Mouse (Mus musculus): ENCODE measurements around the gene Ccs.
A peak's percentile ranks its signal among the peaks of the same experiment; 100 is the strongest.
"Not testable (repeated sequence)": the region's sequence is repeated elsewhere in the genome, so short reads cannot be mapped to it uniquely, and the experiment has no call there.

Ccs gene

DNA sequence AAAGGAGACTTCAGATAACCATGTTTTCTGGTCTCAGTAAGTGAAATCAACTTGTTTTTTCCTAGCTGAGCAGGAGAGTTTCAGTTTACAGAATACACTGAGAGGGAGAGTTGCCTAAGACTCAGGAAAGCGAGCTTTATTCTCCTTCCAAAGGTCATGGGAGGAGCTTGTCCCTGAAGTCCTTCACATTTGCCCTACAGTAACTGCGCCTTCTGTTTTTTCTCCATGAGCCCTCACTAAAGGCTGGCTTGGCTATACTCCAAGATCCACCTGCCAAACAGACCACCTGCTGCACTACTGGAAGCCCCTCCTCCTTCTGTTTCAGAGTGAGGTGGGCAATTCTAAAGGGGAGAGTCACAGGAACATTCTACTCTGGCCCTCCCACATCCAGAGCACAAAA, 3.0 kb downstream of the Ccs start:
- DNase-seq (ENCODE audit: low spot score in 2 of 2), result no peak

DNA sequence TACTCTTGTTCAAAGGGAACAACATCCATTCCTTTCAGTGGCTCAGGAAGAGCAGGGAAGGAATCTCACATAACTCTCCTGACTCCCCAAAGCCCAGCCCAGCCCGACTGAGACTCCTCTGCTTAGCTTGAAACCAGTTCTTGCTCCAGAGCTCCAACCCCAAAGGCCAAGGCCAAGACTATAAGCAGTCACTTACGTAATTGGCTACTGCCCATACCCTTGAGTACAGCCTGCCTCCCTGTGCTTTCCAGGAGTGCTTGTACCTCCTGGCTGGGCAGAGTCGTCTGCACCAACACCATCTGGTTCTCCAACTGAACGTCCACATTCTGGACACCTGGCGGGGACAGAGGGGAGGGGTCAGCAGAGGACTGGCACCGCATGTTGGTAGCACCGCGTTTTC, 5.2 kb downstream of the Ccs start:
- no peak for DNase-seq (ENCODE audit: low spot score in 2 of 2)

- no peak for DNase-seq (ENCODE audit: low spot score in 2 of 2)
Measured at GRCm38 (mm10) chr19:4829156-4829555, 10.0 kb downstream of the Ccs start.

DNA sequence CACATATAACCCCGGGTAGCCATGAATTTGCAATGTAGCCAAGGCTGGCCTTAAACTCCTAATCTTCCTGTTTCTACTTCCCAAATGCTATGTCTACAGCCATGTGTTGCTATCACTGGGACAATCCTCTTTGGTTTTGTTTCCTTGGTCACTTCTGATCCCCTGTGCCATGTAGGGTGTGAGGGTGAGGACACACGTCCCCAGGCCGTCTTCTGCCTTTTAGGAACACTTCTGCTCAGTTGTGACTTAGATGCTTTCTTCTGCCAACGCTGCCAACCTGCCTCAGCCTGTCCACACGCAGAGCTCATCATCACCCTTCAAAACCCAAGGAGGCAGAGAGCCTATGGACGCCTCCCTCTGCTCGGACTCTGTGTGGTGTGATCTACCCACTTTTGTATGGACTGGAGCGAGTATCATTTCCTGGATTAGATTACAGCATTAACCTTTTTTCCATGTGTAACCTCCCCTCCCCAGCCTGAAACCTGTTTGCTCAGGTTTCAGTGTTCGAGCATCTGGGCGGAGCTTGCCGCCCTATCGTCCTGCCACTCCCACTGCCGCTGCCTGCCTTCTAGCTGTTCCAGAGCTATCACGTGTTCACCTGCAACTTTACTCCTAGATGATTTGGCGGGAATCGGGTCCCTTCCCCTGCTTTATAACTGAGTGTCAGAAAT, 10.6 kb downstream of the Ccs start:
- no peak for DNase-seq (ENCODE audit: low spot score in 2 of 2)

GRCm38 (mm10) chr19:4820678-4821303, 18.3 kb downstream of the Ccs start:
- DNase-seq (ENCODE audit: low spot score in 2 of 2), result peak; percentile 67 to 76

DNA sequence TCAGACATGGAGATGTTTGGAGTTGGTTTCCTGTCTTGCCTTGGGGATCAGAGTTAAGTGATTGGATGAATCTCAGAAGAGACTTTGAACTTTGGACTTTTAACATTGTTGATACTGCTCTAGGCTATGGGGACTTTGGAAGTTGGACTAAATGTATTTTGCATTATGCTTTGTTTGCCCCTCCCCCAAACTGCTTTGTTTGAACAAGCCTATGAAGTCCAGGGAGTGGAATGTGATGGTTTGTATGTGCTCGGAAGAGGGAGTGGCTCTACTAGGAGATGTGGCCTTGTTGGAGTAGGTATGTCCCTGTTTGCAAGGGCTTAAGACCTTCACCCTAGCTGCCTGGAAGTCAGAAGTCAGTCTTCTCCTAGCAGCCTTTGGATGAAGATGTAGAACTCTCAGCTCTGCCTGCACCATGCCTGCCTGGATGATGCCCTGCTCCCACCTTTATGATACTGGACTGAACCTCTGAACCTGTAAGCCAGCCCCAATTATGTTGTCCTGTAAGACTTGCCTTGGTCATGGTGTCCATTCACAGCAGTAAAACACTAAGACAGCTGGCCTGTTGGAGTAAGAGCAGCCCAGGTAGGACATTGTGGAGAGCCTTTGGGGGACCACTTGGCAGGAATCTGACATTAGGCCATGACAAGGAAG, 21.8 kb downstream of the Ccs start:
- no peak for DNase-seq (ENCODE audit: low spot score in 2 of 2)

GRCm38 (mm10) chr19:4813015-4813414, 26.1 kb downstream of the Ccs start:
- DNase-seq (ENCODE audit: low spot score in 2 of 2), result no peak

DNA sequence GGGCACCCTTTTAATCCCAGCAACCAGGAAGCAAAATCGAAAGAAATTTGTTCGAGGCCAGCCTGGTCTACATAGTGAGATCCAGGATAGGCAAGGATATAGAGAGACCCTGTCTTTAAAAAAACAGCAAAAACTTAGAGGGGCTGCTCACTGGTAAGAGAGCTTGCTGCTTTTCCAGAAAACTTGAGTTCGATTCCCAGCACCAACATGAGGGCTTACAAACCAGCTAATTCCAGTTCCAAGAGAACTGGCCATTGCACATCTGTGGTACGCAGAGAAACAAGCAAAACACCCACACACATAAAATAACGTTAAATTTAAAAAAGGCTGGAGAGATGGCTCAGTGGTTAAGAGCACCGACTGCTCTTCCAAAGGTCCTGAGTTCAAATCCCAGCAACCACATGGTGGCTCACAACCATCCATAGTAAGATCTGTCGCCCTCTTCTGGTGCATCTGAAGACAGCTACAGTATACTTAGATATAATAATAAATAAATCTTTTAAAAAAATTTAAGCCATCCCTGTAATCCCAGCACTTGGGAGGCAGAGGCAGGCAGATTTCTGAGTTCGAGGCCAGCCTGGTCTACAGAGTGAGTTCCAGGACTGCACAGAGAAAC, 26.7 kb downstream of the Ccs start:
- not testable (repeated sequence) for DNase-seq (ENCODE audit: low spot score in 2 of 2)

GRCm38 (mm10) chr19:4811909-4812242, 27.3 kb downstream of the Ccs start:
- no peak for DNase-seq (ENCODE audit: low spot score in 2 of 2)

DNA sequence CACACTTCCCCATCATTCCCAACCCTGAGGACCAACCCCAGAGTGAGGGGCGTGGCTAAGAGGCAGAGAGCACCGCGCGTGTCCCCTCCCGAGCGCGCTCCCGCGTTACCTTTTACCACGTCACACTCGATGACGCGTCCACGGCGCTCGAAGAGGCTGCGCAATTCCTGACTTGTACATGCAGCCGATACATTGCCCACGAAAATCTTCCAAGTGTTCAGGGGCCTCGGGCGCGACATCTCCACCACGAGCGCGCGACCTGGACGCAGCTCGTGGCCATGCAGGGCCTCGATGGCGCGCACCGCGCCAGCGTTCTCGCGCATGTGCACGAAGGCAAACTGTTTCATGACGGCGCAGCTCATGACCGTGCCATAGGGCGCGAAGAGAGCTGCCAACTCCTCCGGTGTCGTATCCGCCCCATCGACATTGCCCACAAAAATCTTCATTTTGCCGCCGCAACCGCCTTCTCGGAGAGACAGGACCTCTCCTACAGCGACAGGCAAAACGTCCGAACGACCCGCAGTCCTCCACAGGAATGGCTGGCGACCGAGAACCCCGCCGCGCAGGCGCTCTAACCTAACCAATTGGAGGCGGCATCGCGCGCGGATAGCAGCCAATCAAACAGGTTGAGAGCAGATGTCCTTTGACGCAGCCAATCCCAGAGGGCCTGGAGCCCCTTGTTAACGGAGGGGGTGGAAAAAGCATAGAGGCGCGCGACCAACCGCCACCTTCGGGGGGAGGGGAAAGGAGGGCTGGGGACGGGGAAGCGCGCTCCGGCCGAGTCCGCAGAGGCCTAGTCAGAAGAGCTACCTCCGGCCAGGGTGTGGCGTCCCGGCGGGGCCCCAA, 27.8 kb downstream of the Ccs start, which contains the start of the genes Gm21992 and Rbm14:
Gene Gm21992, minus strand, starts transcription at position 550 of the 846 bp plus-strand sequence.
Gene Rbm14, minus strand, starts transcription at position 572 of the 846 bp plus-strand sequence.
- DNase-seq (ENCODE audit: low spot score in 2 of 2), result peak; percentile 97

GRCm38 (mm10) chr19:4810746-4811062, 28.4 kb downstream of the Ccs start:
- DNase-seq (ENCODE audit: low spot score in 2 of 2), result no peak

DNA sequence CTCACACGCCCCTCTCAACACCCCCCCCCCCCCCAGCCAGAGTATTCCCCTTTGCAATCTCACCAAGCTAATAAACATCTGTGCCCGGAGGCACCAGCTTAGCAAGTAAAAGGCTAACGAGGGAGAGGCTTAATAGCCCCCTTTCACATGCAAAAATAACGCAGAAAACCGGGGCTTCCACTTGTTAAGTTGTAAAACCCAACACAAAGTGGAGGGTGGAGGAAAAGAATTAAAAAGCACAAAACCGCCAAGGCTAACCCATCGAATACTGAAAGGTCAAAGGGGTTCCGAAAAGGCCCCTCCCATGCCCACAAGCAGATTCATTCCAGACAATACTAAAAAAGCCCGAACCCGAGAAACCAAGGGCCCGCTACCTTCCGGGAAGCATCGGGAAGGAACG, 28.8 kb downstream of the Ccs start:
- DNase-seq (ENCODE audit: low spot score in 2 of 2), result no peak

DNA sequence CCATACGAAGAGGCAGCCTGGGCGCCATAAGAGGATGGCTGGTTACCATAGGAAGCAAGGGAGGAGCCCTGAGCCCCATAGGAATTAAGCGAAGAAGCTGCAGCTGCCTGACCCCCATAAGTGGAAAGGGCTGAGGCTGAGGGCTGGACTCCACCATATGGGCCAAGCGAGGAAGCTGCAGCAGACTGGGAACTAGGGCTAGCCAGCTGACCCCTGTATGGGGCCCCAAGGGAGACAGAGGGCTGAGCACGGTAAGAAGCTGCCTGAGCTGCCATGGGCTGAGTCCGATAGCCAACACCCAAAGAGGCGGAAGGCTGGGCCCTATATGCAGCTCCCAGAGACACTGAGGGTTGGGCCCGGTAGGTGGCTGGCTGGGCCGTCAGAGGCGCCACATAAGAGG, 35.8 kb downstream of the Ccs start:
- no peak for DNase-seq (ENCODE audit: low spot score in 2 of 2)

DNA sequence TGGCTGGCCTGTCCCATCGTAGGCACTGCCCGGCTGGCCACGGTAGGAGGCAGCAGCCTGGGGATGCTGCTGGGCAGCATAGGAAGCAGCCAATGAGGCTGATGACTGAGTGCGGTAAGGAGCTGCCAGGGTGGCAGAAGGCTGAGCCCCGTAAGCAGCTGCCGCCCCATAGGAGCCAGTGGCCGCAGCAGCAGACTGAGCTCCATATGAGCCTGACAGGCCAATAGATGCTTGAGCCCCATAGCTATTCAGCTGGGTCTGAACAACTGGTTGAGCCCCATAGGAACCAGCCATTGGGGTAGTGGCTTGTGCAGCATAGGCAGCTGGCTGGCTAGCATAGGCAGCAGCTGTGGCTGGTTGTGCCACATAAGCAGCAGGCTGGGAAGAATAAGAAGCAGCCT, 36.4 kb downstream of the Ccs start:
- DNase-seq (ENCODE audit: low spot score in 2 of 2), result no peak

GRCm38 (mm10) chr19:4799083-4799482, 40.0 kb downstream of the Ccs start:
- DNase-seq (ENCODE audit: low spot score in 2 of 2), result no peak

DNA sequence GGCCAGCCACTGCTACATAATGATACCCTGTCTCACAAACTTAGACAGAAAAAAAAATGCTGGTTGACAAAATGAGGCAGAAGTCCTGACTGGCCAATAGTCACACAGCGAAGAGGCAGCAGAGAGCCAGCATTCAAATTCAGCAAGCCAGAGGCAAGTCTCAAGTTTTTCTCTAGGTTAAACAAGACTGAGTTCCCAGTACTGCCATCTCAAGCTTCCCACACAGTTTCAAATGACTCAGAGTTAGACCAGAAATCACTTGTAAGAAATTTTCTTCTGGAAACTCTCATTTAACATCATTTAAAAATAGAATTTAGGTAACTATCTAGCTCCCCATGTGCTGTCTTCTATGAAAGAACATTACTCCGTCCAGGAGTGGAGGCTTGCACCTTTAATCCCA, 41.3 kb downstream of the Ccs start:
- no peak for DNase-seq (ENCODE audit: low spot score in 2 of 2)

DNA sequence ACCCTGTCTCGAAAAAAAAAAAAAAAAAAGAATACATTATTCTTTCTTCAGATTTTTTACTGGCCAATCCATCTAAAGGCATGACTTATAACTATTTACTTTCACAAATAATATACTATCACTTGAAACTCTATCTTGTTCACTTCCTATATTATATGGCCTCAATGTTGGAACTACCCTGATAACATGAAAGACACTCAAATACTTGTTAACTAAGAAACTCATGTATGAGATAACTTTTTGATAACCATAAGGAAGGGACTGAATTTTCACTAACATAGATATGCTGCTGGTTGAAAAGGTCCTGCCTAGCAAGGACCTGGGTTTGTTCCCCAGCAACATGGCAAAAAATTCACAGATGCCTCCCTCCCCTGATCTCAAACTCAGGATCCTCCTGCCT, 43.2 kb downstream of the Ccs start:
- no peak for DNase-seq (ENCODE audit: low spot score in 2 of 2)

GRCm38 (mm10) chr19:4793831-4794422, 45.2 kb downstream of the Ccs start, which contains the start of gene Rbm4:
Gene Rbm4, minus strand, starts transcription at chr19:4793901.
- peak; percentile 94 to 96 for DNase-seq (ENCODE audit: low spot score in 2 of 2)

DNA sequence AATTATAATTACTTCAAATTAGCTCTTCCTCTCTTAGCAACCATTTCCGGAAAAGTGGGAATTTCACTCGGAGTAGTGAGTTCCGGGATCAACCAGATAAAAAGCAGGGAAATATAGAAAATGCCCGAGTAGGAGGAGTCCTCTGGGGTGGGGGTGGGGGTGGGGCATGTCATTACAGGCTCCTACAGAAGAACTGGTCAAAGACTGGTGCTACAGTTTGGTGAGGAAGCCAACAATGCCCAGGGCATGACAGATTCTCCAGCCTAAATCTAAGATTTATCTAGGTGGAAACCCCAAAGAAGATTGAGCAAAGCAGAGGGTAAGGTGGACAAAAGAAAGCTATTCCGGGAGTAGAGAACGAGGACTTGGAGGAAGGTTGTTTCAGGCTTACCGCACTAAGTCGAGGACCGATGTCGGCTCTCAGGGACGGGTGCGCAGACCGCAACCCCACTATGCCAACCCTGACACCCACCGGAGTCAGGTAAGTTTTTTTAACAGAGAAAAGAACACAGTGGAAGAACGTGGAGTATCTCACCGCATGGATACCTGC, 45.8 kb downstream of the Ccs start:
- no peak for DNase-seq (ENCODE audit: low spot score in 2 of 2)

DNA sequence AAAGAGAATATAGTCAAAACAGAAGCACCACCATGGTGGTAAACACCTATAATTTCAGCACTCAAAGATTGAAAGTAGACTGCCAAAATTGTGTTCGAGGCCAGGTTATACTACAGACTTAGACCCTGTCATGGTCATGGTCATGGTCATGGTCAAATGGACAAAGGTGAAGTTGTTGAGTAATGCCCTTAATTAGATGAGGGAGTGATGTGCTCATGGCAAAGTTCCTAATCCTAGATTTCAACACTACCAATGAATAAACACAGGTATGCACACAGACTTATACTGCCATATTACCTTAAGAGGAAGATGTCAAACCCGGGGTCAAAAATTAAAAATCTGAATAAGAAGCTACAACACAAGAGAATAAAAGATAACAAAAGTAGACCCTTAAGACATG, 52.8 kb downstream of the Ccs start:
- no peak for DNase-seq (ENCODE audit: low spot score in 2 of 2)

GRCm38 (mm10) chr19:4785206-4785605, 53.9 kb downstream of the Ccs start:
- no peak for DNase-seq (ENCODE audit: low spot score in 2 of 2)

Data from urinary bladder, postnatal 4 days (tissue).